Mouse (Mus musculus) cortical plate, adult 2 months (tissue): ENCODE results near the gene Pigr.

Source experiments
- CTCF ChIP-seq: fragments of 200-500 bp; IDR thresholded peaks from 2 replicates; pipeline ENCODE4 v1.5.1; 2011; ENCODE audit warnings: mild to moderate bottlenecking, control low read depth, low read length; ENCODE audit not compliant: insufficient read depth; ENCODE audit errors: extremely low read depth
- POLR2A ChIP-seq: fragments of 200-500 bp; IDR thresholded peaks from 2 replicates; pipeline ENCODE4 v1.6.1; 2011; ENCODE audit warnings: mild to moderate bottlenecking, low read length, control low read depth; ENCODE audit not compliant: insufficient read depth; ENCODE audit errors: extremely low read depth

- no peak for TF ChIP-seq CTCF
- no peak for TF ChIP-seq POLR2A
Measured at GRCm38 (mm10) chr1:130844516-130844915, 18.0 kb downstream of the Pigr start.
